Mouse (Mus musculus) right cerebral cortex, postnatal 10 days (tissue): ENCODE measurements around the gene Gm9833.
"Not testable (repeated sequence)": the region's sequence is repeated elsewhere in the genome, so short reads cannot be mapped to it uniquely, and the experiment has no call there.

Experiments used
- DNase-seq, 2 experiments: peaks; one replicate each; pipeline ENCODE4 v3.0.0; 2021; ENCODE audit warnings: low spot score in 2 of 2

Gene Gm9833

DNA sequence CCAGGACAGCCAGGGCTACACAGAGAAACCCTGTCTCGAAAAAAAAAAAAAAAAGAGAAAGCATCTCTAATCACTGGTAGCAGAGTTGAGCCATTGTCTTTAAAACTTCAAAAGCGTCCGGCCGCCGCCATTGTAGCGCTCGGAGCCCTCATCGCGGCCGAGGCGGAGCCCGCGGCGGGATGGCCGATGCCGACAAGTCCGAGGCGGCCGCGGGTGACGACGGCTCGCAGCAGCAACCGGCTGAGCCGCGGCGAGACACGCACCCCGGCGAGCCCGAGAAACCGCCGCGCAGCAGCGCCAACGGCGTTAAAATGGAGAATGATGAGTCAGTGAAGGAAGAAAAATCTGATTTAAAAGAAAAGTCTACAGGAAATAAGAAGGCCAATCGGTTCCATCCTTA is at the start of gene Gm9833:
Gene Gm9833 (plus strand): TSS at position 117 of the 400 bp plus-strand sequence.
- DNase-seq: not testable (repeated sequence)

- no peak for DNase-seq
These were observed 17.8 kb upstream of the Gm9833 start for GRCm38 (mm10) chr3:10070070-10070469.

- no peak for DNase-seq
These were observed 12.1 kb upstream of the Gm9833 start for GRCm38 (mm10) chr3:10075826-10076225.

DNA sequence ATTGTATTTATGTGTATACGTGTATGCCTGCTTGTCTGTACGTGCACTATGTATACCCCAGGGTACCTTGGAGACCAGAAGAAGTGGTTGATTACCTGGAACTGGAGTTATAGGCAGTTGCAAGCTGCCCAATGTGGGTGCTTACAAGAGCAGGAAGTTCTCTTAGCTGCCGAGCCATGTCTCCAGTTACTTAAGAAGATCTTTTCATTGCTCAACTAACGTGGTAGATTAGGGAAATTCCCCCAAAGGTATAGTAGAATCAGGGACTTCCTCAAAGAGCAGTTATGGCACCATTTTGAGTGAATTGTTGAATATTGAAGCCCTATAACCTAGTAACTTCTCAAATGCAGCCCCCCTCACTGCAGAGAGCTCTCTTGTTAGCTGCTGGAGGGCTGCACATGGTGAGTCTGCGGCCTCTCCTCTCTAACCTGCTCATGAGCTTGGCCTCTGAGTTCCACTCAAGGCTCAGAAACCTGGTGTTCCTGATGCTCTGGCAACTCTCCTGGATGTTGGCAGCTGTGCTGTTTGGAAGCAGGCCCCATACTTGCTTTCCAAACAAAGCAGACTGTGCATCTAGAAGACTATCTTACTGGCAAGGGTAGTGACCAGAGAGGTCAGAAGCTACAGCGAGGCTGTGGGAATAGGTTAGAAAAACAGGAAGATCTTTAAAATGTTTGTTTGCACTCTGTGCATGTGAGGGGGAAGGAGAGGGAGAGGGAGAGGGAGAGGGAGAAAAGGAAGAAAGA is 10.6 kb upstream of the Gm9833 start:
- DNase-seq: no peak

DNA sequence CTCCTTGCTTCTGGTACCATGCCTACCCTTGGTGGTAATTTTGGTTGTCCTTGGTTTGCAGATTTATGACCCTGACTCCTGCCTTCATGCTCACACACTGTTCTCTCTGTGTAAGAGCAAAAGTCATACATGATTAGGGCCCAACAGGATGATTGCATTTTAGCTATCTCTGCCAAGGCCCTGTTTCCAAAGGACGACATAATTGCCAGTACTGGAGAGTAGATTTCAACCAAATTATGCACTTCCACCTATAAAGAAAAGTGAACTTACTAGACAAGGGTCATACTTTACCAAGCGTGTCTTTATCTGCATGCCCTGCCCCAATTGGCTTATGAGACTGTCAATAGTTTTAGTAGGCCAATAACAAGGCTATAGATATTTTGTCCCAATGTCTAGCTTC is 9.8 kb upstream of the Gm9833 start:
- no peak for DNase-seq

DNA sequence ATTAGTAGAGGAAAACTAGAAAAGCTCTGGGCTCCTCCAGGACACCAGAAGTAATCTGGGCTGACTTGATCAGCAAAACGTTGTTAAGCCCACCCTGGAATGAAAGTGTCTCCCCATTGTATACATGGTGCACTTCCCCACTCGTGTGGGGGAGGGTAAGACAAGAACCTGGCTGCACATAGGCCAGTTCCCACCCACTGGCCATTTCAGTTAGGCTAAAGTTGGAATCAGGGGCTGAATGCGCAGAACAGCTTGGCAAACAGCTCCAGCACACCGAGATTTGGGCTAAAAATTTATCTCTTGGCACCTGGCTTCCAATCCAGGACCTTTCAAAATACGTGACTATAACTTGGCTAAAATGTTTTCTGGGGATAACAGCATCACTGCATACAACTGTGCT is 6.6 kb upstream of the Gm9833 start:
- DNase-seq: no peak

DNA sequence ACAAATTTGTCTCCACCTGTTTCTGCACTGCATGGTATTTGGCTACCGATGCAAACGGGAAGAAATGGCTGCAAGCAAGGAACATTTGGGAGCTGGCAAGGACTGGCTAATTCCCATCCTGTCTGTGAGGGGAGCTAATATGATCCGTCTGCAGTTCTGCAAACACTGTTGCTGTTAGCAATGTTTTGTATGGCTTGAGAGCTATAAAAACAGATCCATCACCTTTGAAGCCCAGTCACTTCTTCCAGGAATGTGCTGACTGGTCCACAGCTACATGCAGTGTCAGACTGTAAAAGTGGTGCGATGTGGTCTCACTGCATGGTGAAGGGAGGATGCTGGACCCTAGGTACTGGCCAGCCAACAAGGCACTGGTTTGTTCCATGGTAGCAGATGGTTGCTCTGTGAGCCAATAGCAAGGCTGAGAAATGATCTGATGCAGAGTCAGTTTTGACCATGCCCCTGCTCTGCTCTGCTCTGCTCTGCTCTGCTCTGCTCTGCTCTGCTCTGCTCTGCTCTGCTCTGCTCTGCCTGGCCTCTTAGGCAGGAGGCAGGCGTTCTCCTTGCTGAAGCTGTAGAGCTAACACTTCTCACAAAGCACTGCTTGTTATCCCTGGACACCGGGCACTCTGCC is 5.9 kb upstream of the Gm9833 start:
- DNase-seq: peak; percentile 56 to 60

DNA sequence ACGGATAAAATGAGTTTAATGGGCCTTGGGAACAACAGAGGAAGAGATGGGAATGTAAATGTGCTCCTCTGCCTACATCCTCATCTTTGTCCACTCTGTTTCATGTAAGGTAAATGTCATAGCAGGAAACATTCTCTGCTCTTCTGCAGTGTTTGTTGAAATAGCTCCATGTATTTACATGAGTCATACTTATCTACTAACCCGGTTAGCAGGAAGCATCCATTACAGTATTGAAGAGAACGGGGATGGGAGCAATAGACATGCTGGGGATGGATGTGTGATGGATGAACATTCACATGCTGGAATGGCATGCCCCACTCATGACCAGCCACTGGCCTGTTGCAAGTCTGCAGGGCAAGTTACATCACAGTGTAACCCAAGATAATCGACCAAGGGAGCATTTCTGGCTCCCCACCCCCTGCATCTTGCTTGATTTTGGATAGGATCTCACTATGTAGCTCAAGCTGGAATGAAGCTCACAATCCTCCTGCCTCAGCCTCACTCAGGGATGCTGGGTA is 5.3 kb upstream of the Gm9833 start:
- no peak for DNase-seq

DNA sequence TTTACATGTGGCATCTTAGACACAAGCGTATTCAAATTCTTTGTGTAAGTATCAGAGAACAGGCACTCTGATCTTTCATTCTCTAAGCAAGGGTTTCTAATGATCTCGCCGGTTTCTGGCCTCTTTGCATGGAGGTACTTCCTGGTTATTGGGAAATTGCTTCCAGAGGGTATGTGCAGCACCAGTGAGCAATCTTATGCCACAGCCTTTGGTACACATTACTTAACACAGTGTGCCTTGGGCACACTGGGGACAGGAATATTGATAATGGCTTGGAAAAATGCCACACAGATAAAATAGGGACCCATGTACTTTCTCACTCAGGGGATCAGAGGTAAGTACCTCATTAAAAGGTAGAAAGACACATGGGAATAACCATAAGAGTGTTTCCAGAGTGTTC is 3.8 kb upstream of the Gm9833 start:
- DNase-seq: no peak

DNA sequence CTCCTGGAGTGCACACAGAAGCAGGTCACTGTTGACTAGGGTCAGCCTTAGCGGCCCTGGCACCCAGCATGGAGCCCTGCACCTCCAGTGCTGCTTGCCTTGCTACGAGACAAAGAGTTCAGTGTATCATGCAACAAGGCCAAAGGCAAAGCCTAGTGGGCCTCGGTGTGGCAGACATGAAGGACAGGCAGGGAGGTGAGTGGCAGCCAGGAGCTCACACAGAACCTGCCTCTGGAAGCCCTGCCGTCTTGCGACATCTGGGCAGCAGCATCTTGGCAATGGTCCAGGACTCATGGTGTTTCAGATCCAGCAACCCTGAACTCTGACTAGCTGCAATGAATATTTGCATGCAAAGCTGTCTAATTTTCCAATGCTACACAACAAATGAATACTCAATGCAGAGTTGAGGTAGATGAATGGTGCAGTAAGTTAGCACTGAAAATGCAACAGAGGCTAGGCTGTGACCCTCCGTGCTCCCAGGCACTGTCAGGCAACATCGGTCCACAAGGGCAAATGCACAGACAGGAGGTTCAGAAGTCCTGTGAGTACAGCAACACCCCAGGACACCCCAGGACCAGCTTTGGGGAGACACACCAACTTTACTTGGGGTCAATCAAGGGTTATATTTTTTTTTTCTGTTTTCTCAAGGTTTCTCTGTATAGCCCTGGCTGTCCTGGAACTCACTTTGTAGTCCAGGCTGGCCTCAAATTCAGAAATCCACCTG is 2.4 kb upstream of the Gm9833 start:
- no peak for DNase-seq

- no peak for DNase-seq
These were observed 399 bp upstream of the Gm9833 start for GRCm38 (mm10) chr3:10087511-10087910.

DNA sequence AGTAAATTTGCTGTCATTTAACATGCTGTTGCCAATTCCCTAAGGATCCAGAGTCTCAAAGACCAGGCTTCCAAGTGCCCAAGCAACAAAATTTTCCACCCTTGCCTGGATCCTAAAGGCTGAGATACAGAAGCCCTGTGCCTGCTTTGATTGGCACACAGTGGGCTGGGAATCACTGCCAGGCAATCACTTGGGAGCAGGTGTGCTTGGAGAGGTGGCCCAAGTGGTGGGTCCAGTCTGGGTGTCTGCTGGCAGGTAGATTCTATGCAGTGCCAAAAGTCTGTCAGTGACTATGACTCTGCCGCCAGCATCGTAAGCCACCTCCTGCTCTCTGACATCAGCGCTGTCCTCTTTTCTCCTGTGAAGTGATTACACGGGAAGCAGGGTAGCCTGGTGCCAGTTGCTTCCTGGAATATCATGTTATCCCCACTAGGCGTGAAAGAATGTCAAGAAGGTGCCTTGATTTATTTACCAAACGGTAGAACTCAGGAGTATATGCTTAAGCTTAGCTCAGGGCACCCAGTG is 3.8 kb downstream of the Gm9833 start:
- DNase-seq: no peak

DNA sequence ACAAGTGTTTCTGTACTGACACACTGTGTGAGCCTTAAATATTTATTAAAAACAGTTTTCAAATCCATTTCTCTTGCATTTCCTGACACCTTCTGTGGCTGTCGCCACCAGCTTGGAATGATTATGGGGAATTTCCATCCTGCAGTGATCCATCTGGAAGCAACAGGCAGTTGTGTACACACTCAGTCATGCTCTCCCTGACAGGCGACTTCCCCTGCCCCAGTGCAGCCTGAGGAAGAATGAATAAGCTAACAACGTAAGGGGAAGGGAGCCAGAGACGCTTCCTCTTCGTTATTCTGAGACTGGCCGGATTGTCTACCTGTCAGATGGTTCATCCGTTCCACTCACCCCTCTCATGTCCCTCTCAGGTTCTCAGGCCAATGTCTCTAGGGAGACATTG is 4.6 kb downstream of the Gm9833 start:
- no peak for DNase-seq

GRCm38 (mm10) chr3:10092914-10093313 is 5.0 kb downstream of the Gm9833 start:
- no peak for DNase-seq

- no peak for DNase-seq
These were observed 7.2 kb downstream of the Gm9833 start for GRCm38 (mm10) chr3:10095076-10095622.

GRCm38 (mm10) chr3:10099756-10100155 is 11.8 kb downstream of the Gm9833 start:
- DNase-seq: no peak

DNA sequence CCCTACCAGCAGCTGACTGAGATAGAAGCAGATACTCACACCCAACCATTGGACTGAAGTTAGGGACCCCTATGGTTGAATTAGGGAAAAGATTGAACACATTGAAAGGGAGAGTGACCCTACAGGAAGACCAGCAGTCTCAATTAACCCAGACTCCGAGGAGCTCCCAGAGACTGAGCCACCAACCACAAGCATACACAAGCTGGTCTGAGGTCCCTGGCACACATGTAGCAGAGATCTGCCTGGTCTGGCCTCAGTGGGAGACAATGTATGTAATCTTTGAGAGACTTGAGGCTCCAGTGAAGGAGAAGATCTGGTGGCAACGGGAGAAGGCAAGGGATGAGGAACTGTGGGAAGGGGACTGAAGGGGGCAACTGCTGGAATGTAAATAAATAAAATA is 23.7 kb downstream of the Gm9833 start:
- DNase-seq: no peak

DNA sequence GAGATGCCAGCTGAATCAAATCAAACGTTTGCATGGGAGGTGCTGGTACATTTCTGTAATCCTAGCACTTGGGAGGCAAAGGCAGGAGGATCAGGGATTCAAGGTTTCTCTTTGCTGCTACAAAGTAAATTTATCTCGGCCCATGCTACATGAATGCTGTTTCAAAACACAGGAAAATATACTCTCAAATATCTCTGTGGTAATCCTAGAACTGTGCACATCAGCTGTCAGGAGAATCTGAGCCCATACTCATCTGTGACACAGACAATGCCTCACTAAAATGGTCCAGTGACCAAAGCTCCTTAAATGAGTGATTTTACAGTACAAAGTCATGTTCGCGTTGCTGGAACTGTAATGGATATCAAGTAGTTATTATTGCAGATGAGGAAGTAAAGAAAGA is 24.3 kb downstream of the Gm9833 start:
- DNase-seq: no peak

DNA sequence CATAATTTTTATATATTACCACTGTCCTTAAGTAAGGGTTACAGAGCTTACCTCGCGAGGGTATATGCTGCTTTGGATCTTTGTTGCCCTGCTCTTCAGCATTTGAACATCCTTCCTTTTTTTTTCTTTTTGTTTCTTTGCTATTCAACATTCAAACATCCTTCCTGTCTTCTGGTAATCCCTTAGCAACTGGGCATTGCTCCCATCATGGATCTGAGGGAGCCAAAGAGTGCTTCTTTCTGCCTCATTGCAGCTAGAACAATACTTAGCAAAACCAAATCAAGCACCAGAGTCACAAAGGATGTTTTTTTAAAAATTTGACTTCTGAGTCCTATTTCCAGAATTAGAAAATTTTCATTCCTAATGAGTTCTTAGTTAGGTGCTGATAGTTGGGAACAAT is 24.8 kb downstream of the Gm9833 start:
- DNase-seq: peak; percentile 43 to 45

DNA sequence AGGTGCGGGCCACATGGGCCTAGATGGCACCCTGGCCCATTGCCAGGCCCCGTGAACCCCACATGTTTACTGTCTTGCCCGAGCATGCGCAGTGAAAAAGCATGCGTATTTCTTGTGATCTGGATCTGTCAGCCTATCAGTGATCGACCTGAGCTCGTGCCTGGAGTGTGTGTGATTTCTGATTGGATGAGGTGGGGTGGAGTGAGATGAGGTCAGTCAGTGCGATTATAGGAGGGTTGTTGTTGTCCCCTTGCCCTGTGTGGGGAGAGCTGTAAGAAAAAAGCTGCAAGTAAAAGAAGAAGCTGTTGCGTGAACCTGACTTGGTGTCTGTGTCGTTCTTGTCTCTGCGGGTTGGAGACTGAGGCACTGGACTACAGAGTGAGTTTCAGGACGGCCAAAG is 28.6 kb downstream of the Gm9833 start:
- no peak for DNase-seq

DNA sequence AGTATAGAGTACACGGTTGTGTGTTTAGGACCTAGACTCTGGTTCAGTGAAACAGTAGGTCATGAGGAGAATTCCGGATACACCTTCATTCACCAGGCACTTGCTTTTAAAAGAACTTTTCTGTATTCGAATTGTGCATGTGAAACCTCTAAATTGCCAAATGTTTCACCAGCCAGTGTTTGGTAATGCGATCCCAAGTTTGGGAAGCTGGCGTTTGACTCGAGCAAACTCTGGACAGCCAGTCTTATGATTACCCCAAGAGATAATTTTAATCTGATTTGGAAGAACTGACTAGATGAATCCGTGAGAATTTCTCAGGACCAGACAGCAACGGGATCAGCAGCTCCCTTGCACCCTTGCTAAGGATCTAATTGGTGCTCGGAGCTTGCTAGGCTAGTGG is 33.3 kb downstream of the Gm9833 start:
- no peak for DNase-seq
